Mouse (Mus musculus) bone marrow, adult 2 months (tissue): Measurements from ENCODE around the gene Tmem185a.

Experiments
- CTCF ChIP-seq: fragments of 200-500 bp; IDR thresholded peaks from 2 replicates; pipeline ENCODE4 v1.5.1; 2011; ENCODE audit warnings: low read length, control low read depth; ENCODE audit not compliant: control insufficient read depth, insufficient read depth
- POLR2A ChIP-seq: fragments of 200-500 bp; IDR thresholded peaks from 2 replicates; pipeline ENCODE4 v1.6.1; 2011; ENCODE audit warnings: low read depth, mild to moderate bottlenecking, control low read depth, low read length, borderline replicate concordance; ENCODE audit not compliant: control insufficient read depth

DNA sequence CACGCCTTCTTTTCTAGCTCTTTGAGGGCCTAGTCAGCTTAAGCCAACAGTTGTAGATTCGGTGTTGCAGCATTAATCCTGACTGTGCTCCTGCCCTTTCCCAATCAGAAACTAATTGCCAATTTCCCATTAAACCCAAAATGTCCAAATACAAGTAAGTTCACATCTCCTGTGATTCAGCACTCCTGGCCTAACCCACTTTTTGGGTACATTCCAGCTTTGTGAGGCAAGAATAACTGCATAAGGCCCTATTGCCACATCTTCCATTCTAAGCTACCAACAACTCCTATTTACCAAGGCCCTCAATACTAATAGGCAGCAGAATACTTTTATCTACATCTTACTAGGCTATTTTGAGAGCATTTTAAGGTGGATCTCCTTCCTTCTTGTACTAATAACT, 11.5 kb downstream of the Tmem185a start:
- no peak for TF ChIP-seq CTCF
- no peak for TF ChIP-seq POLR2A
